Mouse (Mus musculus) lung, adult 10 weeks (tissue): ENCODE results near the gene Gm29582. TPM values are rescaled to one million over a fixed set of nuclear protein-coding genes. Genes with fewer than 3 reads are reported as not detected.

Experiments used
- polyA plus RNA-seq: library from polyadenylated mRNA; stranded (reverse); fragments of 350-450 nt; fragmentation: Illumina TruSeq; extraction: RNeasy Lipid Tissue Mini Kit (QIAGEN cat#74804); gene quantifications from one replicate; pipeline ENCODE4 v1.2.3, GENCODE M21; 2014; ENCODE audit warnings: low read depth, low replicate concordance; ENCODE audit not compliant: insufficient read depth

Gm29582 gene
- polyA plus RNA-seq = not detected

GRCm38 (mm10) chrY:30738461-30738860 is at the start of gene Gm29582:
Gm29582 (minus strand) TSS chrY:30738561.

